Mouse (Mus musculus) kidney, postnatal 0 days (tissue): ENCODE measurements around the gene Cgn. TPM values are rescaled to one million over a fixed set of nuclear protein-coding genes. Genes with fewer than 3 reads are reported as not detected.
"Not testable (repeated sequence)": the region's sequence is repeated elsewhere in the genome, so short reads cannot be mapped to it uniquely, and the experiment has no call there.

Source experiments
- ATAC-seq: fragments of 200-750 bp; cut with Nextera tagmentation; replicated peaks from 2 replicates; pipeline ENCODE4 v1.8.0; 2017; ENCODE audit warnings: low read depth, moderate number of reproducible peaks, moderate TSS enrichment, moderate library complexity; ENCODE audit not compliant: low FRiP score
- DNase-seq: peaks from one replicate; pipeline ENCODE4 v3.0.0-alpha.2; 2016; ENCODE audit warnings: low spot score
- H3K27ac ChIP-seq: fragments of 300-500 bp; sonication (generic); 2 replicates; pipeline ENCODE4 v1.5.1; 2014; ENCODE audit warnings: mild to moderate bottlenecking
- H3K27me3 ChIP-seq: fragments of 300-500 bp; sonication (generic); 2 replicates; pipeline ENCODE4 v1.6.1; 2014; ENCODE audit warnings: low read length, mixed read lengths; ENCODE audit not compliant: insufficient read depth
- H3K36me3 ChIP-seq: fragments of 300-500 bp; sonication (generic); 2 replicates; pipeline ENCODE4 v1.6.1; 2014; ENCODE audit warnings: low read length, mixed read lengths; ENCODE audit not compliant: insufficient read depth
- H3K4me1 ChIP-seq: fragments of 300-500 bp; sonication (generic); replicated peaks from 2 replicates; pipeline ENCODE4 v1.6.1; 2014; ENCODE audit warnings: antibody characterized with exemption, low read length, mixed read lengths; ENCODE audit not compliant: insufficient read depth
- H3K4me2 ChIP-seq: fragments of 300-500 bp; sonication (generic); 2 replicates; pipeline ENCODE4 v1.6.1; 2014; ENCODE audit warnings: mild to moderate bottlenecking, low read length, moderate library complexity, mixed read lengths
- H3K4me3 ChIP-seq: fragments of 300-500 bp; sonication (generic); replicated peaks from 2 replicates; pipeline ENCODE4 v1.5.1; 2014; ENCODE audit warnings: low read depth, low read length
- H3K9ac ChIP-seq: fragments of 300-500 bp; sonication (generic); 2 replicates; pipeline ENCODE4 v1.6.1; 2014; ENCODE audit warnings: low read depth, low read length
- H3K9me3 ChIP-seq: fragments of 300-500 bp; sonication (generic); replicated peaks from 2 replicates; pipeline ENCODE4 v1.6.1; 2016; ENCODE audit warnings: low read length, inconsistent platforms, mixed read lengths
- CTCF ChIP-seq: IDR thresholded peaks from 2 replicates; pipeline ENCODE4 v1.5.1; 2016; ENCODE audit warnings: antibody characterized with exemption, low read depth, mild to moderate bottlenecking, moderate library complexity
- WGBS: fragments of 180-500 bp; shearing (Covaris S2); extraction: QIAGEN DNeasy Blood & Tissue Kit; methylation state at CpG from one replicate; pipeline ENCODE4 v1.1.7; 2014; 5-methylcytosine and 5-hydroxymethylcytosine counted together
- polyA plus RNA-seq: library from polyadenylated mRNA; unstranded; fragments of >200 nt; fragmentation: Nextera tagmentation; extraction: Ambion mirVana; gene quantifications from 2 replicates; pipeline ENCODE4 v1.2.1, GENCODE M21; 2015

The Cgn gene
- polyA plus RNA-seq, 1 experiment from 2014 or later = 15.7 TPM

DNA sequence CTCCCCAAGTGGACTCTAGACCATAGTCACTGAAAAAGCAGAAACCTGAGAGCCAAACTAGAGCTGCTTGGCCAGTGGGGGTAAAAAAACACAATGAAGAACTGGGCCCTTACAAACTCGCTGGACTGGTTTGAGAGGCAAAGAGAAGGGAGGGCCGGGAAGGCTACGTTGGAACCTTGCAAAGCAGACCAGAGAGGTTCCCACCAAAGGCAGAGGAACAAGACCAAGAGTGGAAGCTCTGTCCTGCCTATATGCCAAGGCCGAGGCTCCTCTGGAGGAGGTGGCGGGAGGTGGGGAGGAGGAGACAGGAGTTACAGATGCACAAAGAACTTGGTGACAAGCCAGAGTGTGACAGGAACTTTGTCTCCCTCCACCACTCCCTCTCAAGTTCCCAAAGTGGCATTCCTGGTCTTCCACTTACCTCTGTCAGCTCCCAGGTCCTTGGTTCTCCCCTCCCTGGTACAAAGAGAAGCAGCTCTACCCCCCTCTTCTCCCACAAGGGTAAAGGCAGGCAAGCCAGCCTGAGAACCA is 2.1 kb downstream of the Cgn start:
- Histone ChIP-seq H3K27me3 (no peaks in the 10 kb centered on the region), H3K9me3 (no peaks in the 10 kb centered on the region), H3K4me3 (no peak overlapping the region), H3K36me3 (no peaks in the 10 kb centered on the region), H3K9ac (no peak overlapping the region), H3K4me1 (no peaks in the 10 kb centered on the region), H3K27ac (peak overlapping the region; percentile 87), H3K4me2 (peak overlapping the region; percentile 33)
- ATAC-seq = no peak
- TF ChIP-seq CTCF = no peak
- 34% methylated on average over 5 of the region's 5 CpGs for WGBS
- no peak for DNase-seq

- DNase-seq = no peak
- no peaks in the 10 kb centered on the region for H3K4me1 ChIP-seq
- H3K9me3 ChIP-seq = no peaks in the 10 kb centered on the region
- peak overlapping the region; percentile 26; the same call in 1 of the 2 replicates for H3K4me2 ChIP-seq
- no peaks in the 10 kb centered on the region for H3K27me3 ChIP-seq
- 0 out of 2 replicates have a peak, but pooled peaks cover 2% of the 10 kb centered on the region for H3K36me3 ChIP-seq
- H3K27ac ChIP-seq = peak overlapping the region; percentile 87
- ATAC-seq = peak; percentile 68
- 52% methylated on average over 5 of the region's 5 CpGs for WGBS
- H3K9ac ChIP-seq = no peak overlapping the region
- no peak overlapping the region for H3K4me3 ChIP-seq
- TF ChIP-seq CTCF = peak; percentile 41; the same call in 1 of the 2 replicates
These were observed 2.8 kb downstream of the Cgn start for GRCm38 (mm10) chr3:94783462-94783931.

DNA sequence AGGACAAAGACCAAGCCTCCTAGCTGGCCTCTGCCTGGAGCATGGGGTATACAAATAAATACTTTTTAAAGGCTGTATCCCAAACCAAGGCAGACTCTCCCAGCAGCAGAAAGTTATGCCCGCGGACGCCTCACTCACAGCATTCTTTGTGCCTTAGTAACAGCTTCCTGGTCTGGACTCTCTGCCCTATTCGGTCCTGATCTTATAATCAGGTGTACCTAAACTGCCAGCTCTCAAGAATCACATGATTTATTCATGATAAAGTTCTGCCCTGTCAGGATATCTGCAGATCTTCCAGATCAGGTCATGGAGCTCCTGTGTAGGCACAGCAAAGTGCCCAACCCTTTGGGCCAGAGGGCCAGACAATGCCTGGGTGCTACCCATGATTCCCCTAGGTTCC is 3.4 kb downstream of the Cgn start:
- no peak for TF ChIP-seq CTCF
- H3K9ac ChIP-seq = no peak overlapping the region
- H3K27me3 ChIP-seq = no peaks in the 10 kb centered on the region
- DNase-seq (no peak), ATAC-seq (no peak)
- no peak overlapping the region for H3K4me3 ChIP-seq
- H3K4me2 ChIP-seq = peak overlapping the region; percentile 26; the same call in 1 of the 2 replicates
- 0 out of 2 replicates have a peak, but pooled peaks cover 2% of the 10 kb centered on the region for H3K36me3 ChIP-seq
- H3K4me1 ChIP-seq = no peaks in the 10 kb centered on the region
- WGBS = 62% methylated on average over 4 of the region's 4 CpGs
- peak overlapping the region; percentile 87 for H3K27ac ChIP-seq
- no peaks in the 10 kb centered on the region for H3K9me3 ChIP-seq

DNA sequence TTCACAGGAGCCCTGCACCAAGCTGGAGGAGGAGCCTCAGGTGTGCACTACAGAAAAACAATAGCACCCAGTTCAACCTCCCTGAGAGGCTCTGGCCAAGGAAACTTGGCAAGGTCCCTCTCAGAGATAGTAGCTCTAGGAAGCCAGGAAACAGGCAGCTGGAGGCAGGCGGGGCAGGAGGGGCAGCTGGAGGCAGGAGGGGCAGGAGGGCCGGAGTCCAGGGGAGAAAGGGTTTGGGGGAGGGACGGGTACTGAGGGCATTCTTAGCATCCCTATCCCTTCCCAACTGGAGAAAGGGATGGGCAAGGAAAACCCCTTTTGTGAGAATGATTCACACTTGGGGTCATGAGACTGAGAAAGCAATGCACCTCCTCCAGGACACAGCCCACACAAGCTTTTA is 4.9 kb downstream of the Cgn start:
- Histone ChIP-seq H3K27ac (no peak overlapping the region), H3K4me1 (no peaks in the 10 kb centered on the region), H3K9me3 (no peaks in the 10 kb centered on the region), H3K27me3 (no peaks in the 10 kb centered on the region), H3K4me2 (no peak overlapping the region), H3K9ac (no peak overlapping the region), H3K4me3 (no peak overlapping the region), H3K36me3 (0 out of 2 replicates have a peak, but pooled peaks cover 2% of the 10 kb centered on the region)
- no peak for TF ChIP-seq CTCF
- no peak for DNase-seq
- no peak for ATAC-seq
- 20% methylated on average over 3 of the region's 3 CpGs for WGBS

- Histone ChIP-seq H3K4me2 (no peak overlapping the region), H3K36me3 (0 out of 2 replicates have a peak, but pooled peaks cover 5% of the 10 kb centered on the region), H3K9me3 (no peaks in the 10 kb centered on the region), H3K27me3 (no peaks in the 10 kb centered on the region), H3K4me3 (no peak overlapping the region), H3K4me1 (no peaks in the 10 kb centered on the region), H3K27ac (no peak overlapping the region), H3K9ac (no peak overlapping the region)
- TF ChIP-seq CTCF = no peak
- DNase-seq = no peak
- ATAC-seq = no peak
- WGBS = 86% methylated on average over 7 of the region's 7 CpGs
These were observed 10.4 kb downstream of the Cgn start for GRCm38 (mm10) chr3:94775886-94776285.

DNA sequence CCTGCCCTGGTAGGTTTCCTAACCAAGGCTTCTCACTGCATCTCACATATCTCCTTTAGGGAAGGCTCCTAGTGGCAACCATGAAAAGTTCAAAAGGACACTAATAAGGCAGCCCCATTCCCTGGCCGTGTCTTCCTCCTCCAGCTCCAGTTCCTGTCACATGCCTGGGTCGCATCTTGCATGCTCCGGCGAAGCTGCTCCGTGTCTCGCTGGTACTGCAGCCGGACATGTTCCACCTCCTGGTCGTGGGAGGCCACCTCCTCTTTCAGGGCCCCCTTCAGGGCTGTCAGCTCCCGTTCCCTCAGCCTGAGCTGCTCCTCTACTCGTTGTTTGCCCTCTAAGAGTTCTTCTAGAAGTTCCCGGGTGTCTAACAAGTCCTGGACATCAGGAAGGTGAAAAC is 12.3 kb downstream of the Cgn start:
- Histone ChIP-seq H3K27ac (no peak overlapping the region), H3K36me3 (0 out of 2 replicates have a peak, but pooled peaks cover 5% of the 10 kb centered on the region), H3K4me3 (no peak overlapping the region), H3K9me3 (no peaks in the 10 kb centered on the region), H3K4me2 (no peak overlapping the region), H3K9ac (no peak overlapping the region), H3K4me1 (no peaks in the 10 kb centered on the region), H3K27me3 (no peaks in the 10 kb centered on the region)
- DNase-seq (peak; percentile 25), ATAC-seq (peak; percentile 71; the same call in 1 of the 2 replicates)
- WGBS = 40% methylated on average over 11 of the region's 11 CpGs
- no peak for TF ChIP-seq CTCF

DNA sequence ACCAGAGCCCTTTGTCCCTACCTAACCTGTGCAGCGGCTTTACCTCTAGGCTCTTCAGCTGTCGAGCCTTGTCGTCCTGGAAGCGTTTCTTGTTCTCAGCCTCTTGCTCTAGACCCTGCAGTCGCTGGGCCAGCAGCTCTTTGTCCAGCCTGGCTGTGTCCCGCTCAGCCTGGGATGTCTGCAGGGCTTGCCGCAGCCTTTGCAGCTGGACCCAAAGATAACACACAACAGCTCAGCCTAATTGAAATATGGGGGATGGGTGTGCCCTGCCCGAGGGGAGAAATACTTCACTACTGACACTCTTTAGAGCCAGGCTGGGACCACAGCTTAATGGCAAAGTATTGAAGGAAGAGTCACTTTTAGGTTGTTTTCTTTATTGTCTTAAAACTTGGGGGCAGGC is 20.8 kb downstream of the Cgn start:
- not testable (repeated sequence) for DNase-seq, H3K4me2 ChIP-seq, H3K4me1 ChIP-seq, H3K36me3 ChIP-seq, H3K4me3 ChIP-seq, H3K9me3 ChIP-seq, H3K27ac ChIP-seq, H3K27me3 ChIP-seq, ATAC-seq, H3K9ac ChIP-seq
- WGBS = 57% methylated on average over 8 of the region's 8 CpGs
